Mouse (Mus musculus) neutrophil, adult 59 days (primary cell): ENCODE results near the gene Zfp385b. TPM values are rescaled to one million over a fixed set of nuclear protein-coding genes. Genes with fewer than 3 reads are reported as not detected.

Source experiments
- total RNA-seq, 2 experiments: library from RNA; stranded (reverse); gene quantifications; 1 replicate in 1 of 2; 2 replicates in 1 of 2; pipeline ENCODE4 v1.2.4; 2023

The Zfp385b gene
- not detected for total RNA-seq

DNA sequence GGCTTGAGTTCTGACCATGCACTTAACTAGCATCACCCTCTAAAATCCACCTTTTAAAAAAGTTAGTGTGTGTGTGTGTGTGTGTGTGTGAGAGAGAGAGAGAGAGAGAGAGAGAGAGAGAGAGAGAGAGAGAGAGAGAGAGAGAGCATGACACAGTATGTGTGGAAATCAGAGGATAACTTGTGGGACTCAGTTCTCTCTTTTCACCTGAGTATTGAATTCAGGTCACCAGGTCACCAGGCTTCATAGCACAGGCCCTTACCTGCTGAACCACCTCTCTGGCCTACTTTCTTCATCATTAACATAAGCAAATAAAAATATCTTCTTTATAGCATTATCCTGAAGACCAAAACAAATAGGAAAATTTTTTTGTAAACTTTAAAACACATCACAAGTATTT, at the start of gene Zfp385b:
Gene Zfp385b, minus strand, starts transcription at position 101 of the 400 bp plus-strand sequence.

Other genes with a start within 250 kb of the Zfp385b start
- gene Cwc22, start 126.7 kb upstream of the Zfp385b start, total RNA-seq: 10 to 100 TPM; 19.7 to 21.9 TPM